Mouse (Mus musculus) lung, adult 18-20 months (tissue): ENCODE data around the gene Ccdc174.
"Not testable (repeated sequence)": the region's sequence is repeated elsewhere in the genome, so short reads cannot be mapped to it uniquely, and the experiment has no call there.

Experiments used
- DNase-seq, 2 experiments: peaks; one replicate each; pipeline ENCODE4 v3.0.0; 2022; ENCODE audit warnings: mixed read lengths in 2 of 2

The Ccdc174 gene

GRCm38 (mm10) chr6:91877885-91878651, at the start of gene Ccdc174:
TSS of gene Ccdc174 (plus strand) at chr6:91878053.
- peak; percentile 93 to 95 for DNase-seq

- no peak for DNase-seq
Measured at GRCm38 (mm10) chr6:91832863-91833440, 44.9 kb upstream of the Ccdc174 start.

GRCm38 (mm10) chr6:91839010-91839871, 38.6 kb upstream of the Ccdc174 start:
- DNase-seq, result peak; percentile 7 to 17

- no peak for DNase-seq
Measured at GRCm38 (mm10) chr6:91842897-91843627, 34.8 kb upstream of the Ccdc174 start.

- DNase-seq, result no peak
Measured at GRCm38 (mm10) chr6:91843628-91844153, 34.2 kb upstream of the Ccdc174 start.

GRCm38 (mm10) chr6:91852550-91852949, 25.3 kb upstream of the Ccdc174 start:
- peak in 1 of 2 experiments; percentile 3 for DNase-seq

- DNase-seq, result no peak
Measured at GRCm38 (mm10) chr6:91858339-91858738, 19.5 kb upstream of the Ccdc174 start.

GRCm38 (mm10) chr6:91862848-91863247, 15.0 kb upstream of the Ccdc174 start:
- DNase-seq, result no peak

- no peak for DNase-seq
Measured at GRCm38 (mm10) chr6:91864595-91864994, 13.3 kb upstream of the Ccdc174 start.

GRCm38 (mm10) chr6:91865601-91866000, 12.3 kb upstream of the Ccdc174 start:
- DNase-seq, result no peak

GRCm38 (mm10) chr6:91868091-91868490, 9.8 kb upstream of the Ccdc174 start:
- DNase-seq, result no peak

- DNase-seq, result no peak
Measured at GRCm38 (mm10) chr6:91872781-91873180, 5.1 kb upstream of the Ccdc174 start.

GRCm38 (mm10) chr6:91883859-91884258, 6.0 kb downstream of the Ccdc174 start:
- peak in 1 of 2 experiments; percentile 2 for DNase-seq

- no peak for DNase-seq
Measured at GRCm38 (mm10) chr6:91889255-91889906, 11.5 kb downstream of the Ccdc174 start.

- no peak for DNase-seq
Measured at GRCm38 (mm10) chr6:91890615-91891014, 12.8 kb downstream of the Ccdc174 start.

- DNase-seq, result no peak
Measured at GRCm38 (mm10) chr6:91891776-91892175, 13.9 kb downstream of the Ccdc174 start.

- DNase-seq, result no peak
Measured at GRCm38 (mm10) chr6:91896783-91897182, 18.9 kb downstream of the Ccdc174 start.

- peak; percentile 63 to 74 for DNase-seq
Measured at GRCm38 (mm10) chr6:91901505-91901904, 23.7 kb downstream of the Ccdc174 start.

- not testable (repeated sequence) for DNase-seq
Measured at GRCm38 (mm10) chr6:91902509-91902908, 24.7 kb downstream of the Ccdc174 start, which contains the start of gene 4930590J08Rik. TSS of gene 4930590J08Rik (plus strand) at chr6:91902809.

- DNase-seq, result no peak
Measured at GRCm38 (mm10) chr6:91914011-91914410, 36.2 kb downstream of the Ccdc174 start.

GRCm38 (mm10) chr6:91917286-91917685, 39.4 kb downstream of the Ccdc174 start:
- no peak for DNase-seq

GRCm38 (mm10) chr6:91917716-91918115, 39.9 kb downstream of the Ccdc174 start:
- DNase-seq, result no peak
